Mouse (Mus musculus) cerebral cortex, adult 2 months (tissue): ENCODE measurements around the gene Arhgap18.

Experiments used
- WGBS: fragments of 180-500 bp; shearing (Covaris S2); methylation state at CpG from one replicate; pipeline ENCODE4 v1.1.7; 2018; 5-methylcytosine and 5-hydroxymethylcytosine counted together

The Arhgap18 gene

GRCm38 (mm10) chr10:26912112-26912797 is 159.0 kb downstream of the Arhgap18 start:
- 67% methylated on average over 7 of the region's 7 CpGs for WGBS

- WGBS = 38% methylated on average over 1 of the region's 1 CpGs
Measured at GRCm38 (mm10) chr10:26912807-26913206, 159.6 kb downstream of the Arhgap18 start.

- WGBS = 22% methylated on average over 5 of the region's 5 CpGs
Measured at GRCm38 (mm10) chr10:26919307-26919977, 166.2 kb downstream of the Arhgap18 start.

GRCm38 (mm10) chr10:26920383-26920979 is 167.3 kb downstream of the Arhgap18 start:
- 71% methylated on average over 8 of the region's 8 CpGs for WGBS

GRCm38 (mm10) chr10:26936056-26936455 is 182.8 kb downstream of the Arhgap18 start:
- 90% methylated on average over 6 of the region's 6 CpGs for WGBS

GRCm38 (mm10) chr10:26938464-26938863 is 185.2 kb downstream of the Arhgap18 start:
- 92% methylated on average over 4 of the region's 4 CpGs for WGBS

- WGBS = 55% methylated on average over 1 of the region's 1 CpGs
Measured at GRCm38 (mm10) chr10:26939549-26939948, 186.3 kb downstream of the Arhgap18 start.

- 68% methylated on average over 2 of the region's 2 CpGs for WGBS
Measured at GRCm38 (mm10) chr10:26948331-26948730, 195.1 kb downstream of the Arhgap18 start.

GRCm38 (mm10) chr10:26949667-26950066 is 196.4 kb downstream of the Arhgap18 start:
- WGBS = 80% methylated on average over 8 of the region's 8 CpGs

- 56% methylated on average over 7 of the region's 7 CpGs for WGBS
Measured at GRCm38 (mm10) chr10:26950448-26950847, 197.2 kb downstream of the Arhgap18 start.

GRCm38 (mm10) chr10:26958513-26958912 is 205.3 kb downstream of the Arhgap18 start:
- WGBS = 73% methylated on average over 3 of the region's 3 CpGs
